Mouse (Mus musculus) forebrain, embryonic 16.5 days (tissue): ENCODE results near the gene Hnrnpa3. TPM values are rescaled to one million over a fixed set of nuclear protein-coding genes. Genes with fewer than 3 reads are reported as not detected.

ENCODE experiments used
- ATAC-seq: fragments of 200-750 bp; cut with Nextera tagmentation; 2 replicates; pipeline ENCODE4 v1.8.0; 2017; ENCODE audit warnings: mild to moderate bottlenecking, moderate library complexity
- H3K27ac ChIP-seq: fragments of 300-500 bp; sonication (generic); 2 replicates; pipeline ENCODE4 v1.5.1; 2014; ENCODE audit warnings: low read length, control low read depth
- H3K27me3 ChIP-seq: fragments of 300-500 bp; sonication (generic); replicated peaks from 2 replicates; pipeline ENCODE4 v1.6.1; 2014; ENCODE audit warnings: low read length; ENCODE audit not compliant: control insufficient read depth, insufficient read depth
- H3K36me3 ChIP-seq: fragments of 300-500 bp; sonication (generic); 2 replicates; pipeline ENCODE4 v1.6.1; 2014; ENCODE audit not compliant: control insufficient read depth, insufficient read depth
- H3K4me1 ChIP-seq: fragments of 300-500 bp; sonication (generic); replicated peaks from 2 replicates; pipeline ENCODE4 v1.6.1; 2014; ENCODE audit warnings: low read length; ENCODE audit not compliant: control insufficient read depth, insufficient read depth
- H3K4me2 ChIP-seq: fragments of 300-500 bp; sonication (generic); 2 replicates; pipeline ENCODE4 v1.6.1; 2014; ENCODE audit warnings: mild to moderate bottlenecking, low read length, control low read depth
- H3K4me3 ChIP-seq: fragments of 300-500 bp; sonication (generic); replicated peaks from 2 replicates; pipeline ENCODE4 v1.5.1; 2014; ENCODE audit warnings: mild to moderate bottlenecking, low read length, control low read depth
- H3K9ac ChIP-seq: fragments of 300-500 bp; sonication (generic); replicated peaks from 2 replicates; pipeline ENCODE4 v1.6.1; 2014; ENCODE audit warnings: low read depth, low read length, control low read depth
- H3K9me3 ChIP-seq: fragments of 300-500 bp; sonication (generic); 2 replicates; pipeline ENCODE4 v1.6.1; 2016; ENCODE audit warnings: low read length; ENCODE audit not compliant: control insufficient read depth
- WGBS: fragments of 180-500 bp; shearing (Covaris S2); extraction: QIAGEN DNeasy Blood & Tissue Kit; methylation state at CpG from one replicate; pipeline ENCODE4 v1.1.7; 2014; 5-methylcytosine and 5-hydroxymethylcytosine counted together
- polyA plus RNA-seq: library from polyadenylated mRNA; unstranded; fragments of >200 nt; fragmentation: Nextera tagmentation; extraction: Ambion mirVana; gene quantifications from 2 replicates; pipeline ENCODE4 v1.2.1, GENCODE M21; 2015

Gene Hnrnpa3
- polyA plus RNA-seq, 1 experiment from 2014 or later, result 266 TPM

DNA sequence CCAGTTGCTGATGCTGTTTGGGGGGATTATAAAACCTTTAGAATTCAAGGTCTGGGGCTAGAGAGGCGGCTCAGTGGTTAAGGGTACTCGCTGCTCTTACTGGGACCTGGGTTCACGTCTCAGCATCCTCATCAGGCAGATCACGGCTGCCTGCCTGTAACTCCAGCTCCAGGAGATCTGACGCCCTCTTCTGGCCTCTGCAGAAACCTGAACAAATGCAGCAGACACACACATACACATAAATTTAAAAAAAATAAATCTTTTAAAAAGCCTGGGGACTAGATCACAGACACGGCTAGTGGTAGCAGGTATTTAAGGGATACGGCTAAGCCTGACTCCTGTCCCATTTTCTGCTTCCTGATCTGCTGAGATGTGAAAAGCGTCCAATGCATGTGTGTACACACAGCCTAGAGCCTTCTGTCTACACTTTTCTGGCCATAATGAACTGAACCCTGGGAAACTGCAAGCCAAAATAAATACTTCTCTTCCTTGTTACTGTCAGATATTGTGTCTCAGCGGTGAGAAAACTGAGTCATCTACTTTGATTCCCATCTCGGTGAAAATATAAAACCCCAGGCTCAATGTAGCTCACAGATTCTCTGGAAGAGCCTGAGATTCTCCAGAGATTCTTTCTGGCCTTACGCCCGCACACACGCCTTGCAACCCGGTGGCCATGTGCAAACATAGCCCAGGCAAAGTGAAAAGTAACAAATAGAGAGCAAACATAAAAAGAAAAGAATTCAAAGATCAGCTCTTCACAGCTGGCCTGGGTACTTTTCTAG is 37.0 kb upstream of the Hnrnpa3 start:
- Histone ChIP-seq H3K36me3 (no peaks in the 10 kb centered on the region), H3K4me1 (no peaks in the 10 kb centered on the region), H3K4me3 (no peak overlapping the region), H3K4me2 (no peak overlapping the region), H3K9ac (no peak overlapping the region), H3K9me3 (no peaks in the 10 kb centered on the region), H3K27me3 (no peaks in the 10 kb centered on the region), H3K27ac (no peak overlapping the region)
- ATAC-seq, result no peak
- 89% methylated on average over 14 of the region's 14 CpGs for WGBS

DNA sequence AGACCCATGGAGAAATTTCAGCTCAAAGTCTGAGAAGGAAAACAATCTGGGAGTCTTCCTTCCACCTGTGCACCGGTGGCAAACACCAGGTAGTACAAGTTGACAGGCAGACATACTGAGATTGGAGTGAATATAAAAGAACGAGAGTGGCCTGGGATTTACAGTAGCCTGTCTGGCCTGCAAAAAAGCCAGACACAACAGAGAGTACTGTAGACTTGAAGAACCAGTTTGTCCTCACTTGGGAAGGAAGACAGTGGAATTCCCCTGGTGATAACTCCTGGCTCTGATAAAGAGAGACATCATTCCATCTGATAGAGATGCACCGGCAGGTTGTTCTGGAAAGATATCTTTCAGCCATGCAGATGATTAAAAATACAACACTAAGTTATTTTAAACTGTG is 34.0 kb upstream of the Hnrnpa3 start:
- 89% methylated on average over 3 of the region's 3 CpGs for WGBS
- H3K4me3 ChIP-seq, result no peak overlapping the region

DNA sequence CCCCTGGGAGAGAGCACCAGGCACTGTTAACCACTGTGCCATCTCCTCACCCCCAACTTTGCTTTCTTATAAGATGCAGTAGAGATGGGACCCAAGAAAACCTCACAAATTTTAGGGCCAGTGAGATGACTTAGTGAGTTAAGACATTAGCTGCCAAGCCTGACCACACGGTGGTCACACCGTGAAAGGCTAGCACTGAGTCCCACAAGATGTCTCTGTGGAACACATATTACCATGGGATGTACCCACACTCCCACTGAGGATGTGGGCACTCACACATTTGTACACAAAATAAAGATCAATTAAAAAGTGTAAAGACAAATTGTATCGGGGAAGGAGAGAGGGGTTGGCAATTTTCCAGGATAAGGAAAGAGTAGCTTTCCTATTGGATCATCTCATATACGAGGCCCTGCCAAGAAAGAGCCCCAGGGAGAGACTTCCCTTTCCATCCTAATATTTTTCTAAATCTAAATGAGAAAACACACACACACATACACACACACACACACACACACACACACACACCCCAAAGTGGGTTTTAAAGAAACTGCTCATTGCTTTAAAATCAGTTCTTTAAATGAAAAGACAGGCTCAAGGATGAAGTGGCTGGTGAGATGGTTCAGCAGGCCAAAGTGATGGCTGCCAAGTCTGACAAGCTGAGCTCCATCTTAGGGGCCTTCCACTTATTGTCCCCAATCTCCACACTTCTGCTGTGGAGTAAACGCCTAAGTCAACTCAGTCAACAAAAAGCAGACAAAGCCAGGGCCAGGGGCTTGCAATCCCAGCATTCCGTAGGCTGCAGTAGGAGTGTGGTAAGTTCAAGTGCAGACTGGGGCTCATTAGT is 32.2 kb upstream of the Hnrnpa3 start:
- no peaks in the 10 kb centered on the region for H3K27me3 ChIP-seq
- WGBS, result 73% methylated on average over 6 of the region's 6 CpGs

More for the DNA sequence above, 34.0 kb upstream of the Hnrnpa3 start:
- ATAC-seq, result no peak
- Histone ChIP-seq H3K27ac (no peak overlapping the region), H3K36me3 (no peaks in the 10 kb centered on the region), H3K27me3 (no peaks in the 10 kb centered on the region), H3K9ac (no peak overlapping the region), H3K9me3 (no peaks in the 10 kb centered on the region), H3K4me1 (no peaks in the 10 kb centered on the region), H3K4me2 (no peak overlapping the region)

DNA sequence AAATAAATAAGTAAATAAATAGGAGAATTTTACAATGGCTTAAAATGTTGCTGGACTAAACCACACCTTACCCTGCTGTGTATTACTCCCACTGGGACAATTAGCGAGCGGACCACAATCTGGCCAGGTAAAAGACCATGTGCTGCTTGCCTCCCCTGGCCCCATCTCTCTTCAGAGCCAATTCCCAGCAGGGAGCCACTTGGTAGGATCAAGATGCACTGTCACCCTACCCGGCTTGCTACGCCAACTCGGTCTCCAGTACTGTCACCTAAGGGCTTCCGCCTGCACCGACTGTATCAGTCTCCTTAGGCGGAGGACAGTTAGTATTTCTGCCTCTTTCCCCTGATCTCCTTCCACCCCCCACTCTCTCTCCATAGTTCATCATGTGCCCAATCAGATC is 30.6 kb upstream of the Hnrnpa3 start:
- H3K27me3 ChIP-seq, result no peaks in the 10 kb centered on the region
- H3K27ac ChIP-seq, result no peak overlapping the region
- no peak overlapping the region for H3K4me2 ChIP-seq
- H3K4me3 ChIP-seq, result no peak overlapping the region
- H3K36me3 ChIP-seq, result no peaks in the 10 kb centered on the region
- no peaks in the 10 kb centered on the region for H3K4me1 ChIP-seq
- no peak overlapping the region for H3K9ac ChIP-seq
- H3K9me3 ChIP-seq, result no peaks in the 10 kb centered on the region
- 93% methylated on average over 8 of the region's 8 CpGs for WGBS
- no peak for ATAC-seq

More for the DNA sequence above, 32.2 kb upstream of the Hnrnpa3 start:
- Histone ChIP-seq H3K4me2 (no peak overlapping the region), H3K4me3 (no peak overlapping the region), H3K4me1 (no peaks in the 10 kb centered on the region), H3K9me3 (no peaks in the 10 kb centered on the region), H3K9ac (no peak overlapping the region), H3K36me3 (no peaks in the 10 kb centered on the region), H3K27ac (no peak overlapping the region)
- ATAC-seq, result no peak

DNA sequence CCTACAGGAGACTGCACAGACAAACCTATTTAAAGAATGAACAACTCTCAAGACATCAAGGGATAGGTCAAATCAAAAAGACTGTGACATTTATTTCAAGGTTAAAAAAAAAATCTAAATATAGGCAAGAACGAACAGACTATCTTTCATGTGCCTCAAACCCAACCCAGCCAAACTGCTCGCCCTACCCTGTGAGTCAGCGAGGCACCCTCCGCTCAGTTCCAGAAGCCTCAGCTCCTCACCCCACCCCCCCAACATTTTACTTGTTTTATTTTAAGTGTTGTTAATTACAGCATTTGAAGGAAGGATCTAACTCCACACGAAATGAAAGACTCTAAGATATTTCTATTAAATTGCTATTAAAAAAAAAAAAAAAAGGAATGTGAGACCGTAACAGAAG is 27.6 kb upstream of the Hnrnpa3 start:
- Histone ChIP-seq H3K27me3 (no peaks in the 10 kb centered on the region), H3K4me2 (no peak overlapping the region), H3K4me3 (no peak overlapping the region), H3K9ac (no peak overlapping the region), H3K4me1 (no peaks in the 10 kb centered on the region), H3K9me3 (no peaks in the 10 kb centered on the region), H3K36me3 (no peaks in the 10 kb centered on the region), H3K27ac (no peak overlapping the region)
- no peak for ATAC-seq
- 91% methylated on average over 6 of the region's 6 CpGs for WGBS

DNA sequence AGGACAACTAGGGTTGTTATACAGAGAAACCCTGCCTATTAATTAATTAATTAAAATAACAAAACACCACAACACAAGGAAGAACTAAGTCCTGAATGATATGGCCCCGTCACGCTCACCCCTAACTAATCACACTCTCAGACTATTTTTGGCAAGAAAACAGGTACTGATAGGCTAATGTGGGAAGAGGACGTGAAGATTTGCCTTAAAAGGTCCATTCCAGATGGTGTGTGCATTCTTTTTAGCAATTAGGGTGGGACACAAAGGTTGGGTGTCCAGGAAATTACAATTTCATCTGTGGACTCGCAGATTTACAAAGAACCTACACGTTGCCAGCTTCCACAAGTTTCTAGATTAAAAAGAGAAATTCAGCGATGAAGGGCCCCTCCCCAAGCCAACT is 27.0 kb upstream of the Hnrnpa3 start:
- 65% methylated on average over 6 of the region's 6 CpGs for WGBS
- Histone ChIP-seq H3K4me1 (no peaks in the 10 kb centered on the region), H3K27ac (no peak overlapping the region), H3K4me3 (no peak overlapping the region), H3K9ac (no peak overlapping the region), H3K9me3 (no peaks in the 10 kb centered on the region), H3K4me2 (no peak overlapping the region), H3K27me3 (no peaks in the 10 kb centered on the region), H3K36me3 (no peaks in the 10 kb centered on the region)
- no peak for ATAC-seq

DNA sequence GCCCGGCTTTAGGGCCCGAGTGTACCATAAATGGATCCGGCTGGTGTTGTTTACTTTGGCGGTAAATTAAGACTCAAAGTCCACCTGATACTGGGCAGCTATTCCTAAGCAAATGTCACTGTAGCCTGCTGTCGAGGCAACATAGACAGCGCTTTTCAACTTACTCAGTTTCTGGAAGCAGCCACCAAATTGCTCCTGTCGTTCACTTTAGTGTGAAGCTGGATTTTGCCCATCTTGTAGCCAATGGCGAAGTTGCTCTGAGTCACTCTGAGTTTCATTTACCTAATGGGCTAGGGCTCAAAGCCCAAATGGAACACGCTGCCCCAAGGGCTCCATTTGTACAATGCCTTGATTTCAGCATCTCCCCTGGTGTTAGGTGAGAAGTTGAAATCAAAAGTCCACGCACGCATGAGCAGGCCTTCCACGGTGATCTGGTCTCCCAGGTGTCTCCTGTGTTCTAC is 26.3 kb upstream of the Hnrnpa3 start:
- ATAC-seq, result no peak
- Histone ChIP-seq H3K9ac (no peak overlapping the region), H3K9me3 (no peaks in the 10 kb centered on the region), H3K4me1 (no peaks in the 10 kb centered on the region), H3K36me3 (no peaks in the 10 kb centered on the region), H3K27me3 (no peaks in the 10 kb centered on the region), H3K4me2 (no peak overlapping the region), H3K27ac (no peak overlapping the region), H3K4me3 (no peak overlapping the region)
- WGBS, result 93% methylated on average over 12 of the region's 12 CpGs

DNA sequence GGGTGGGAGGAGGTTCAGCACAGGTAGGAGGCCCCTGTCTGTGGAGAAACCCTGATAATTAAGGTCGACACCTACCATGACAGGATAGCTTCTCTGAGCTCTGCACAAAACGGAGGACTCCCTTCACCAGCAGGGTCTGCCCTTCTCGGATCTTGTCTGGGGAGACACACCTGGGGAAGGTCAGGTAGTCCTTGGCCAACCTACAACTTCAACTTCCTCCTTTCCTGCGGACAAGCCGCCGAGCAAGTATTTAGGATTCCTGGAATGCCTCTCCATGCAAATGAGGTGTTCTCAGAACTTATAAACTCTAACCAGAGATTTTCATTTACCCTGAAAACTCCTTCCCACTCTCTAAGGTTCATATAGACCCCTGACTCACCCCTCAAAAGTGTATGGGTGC is 25.7 kb upstream of the Hnrnpa3 start:
- Histone ChIP-seq H3K9me3 (no peaks in the 10 kb centered on the region), H3K4me3 (no peak overlapping the region), H3K4me2 (no peak overlapping the region), H3K27ac (no peak overlapping the region), H3K27me3 (no peaks in the 10 kb centered on the region), H3K36me3 (no peaks in the 10 kb centered on the region), H3K9ac (no peak overlapping the region), H3K4me1 (no peaks in the 10 kb centered on the region)
- no peak for ATAC-seq
- 84% methylated on average over 6 of the region's 6 CpGs for WGBS

DNA sequence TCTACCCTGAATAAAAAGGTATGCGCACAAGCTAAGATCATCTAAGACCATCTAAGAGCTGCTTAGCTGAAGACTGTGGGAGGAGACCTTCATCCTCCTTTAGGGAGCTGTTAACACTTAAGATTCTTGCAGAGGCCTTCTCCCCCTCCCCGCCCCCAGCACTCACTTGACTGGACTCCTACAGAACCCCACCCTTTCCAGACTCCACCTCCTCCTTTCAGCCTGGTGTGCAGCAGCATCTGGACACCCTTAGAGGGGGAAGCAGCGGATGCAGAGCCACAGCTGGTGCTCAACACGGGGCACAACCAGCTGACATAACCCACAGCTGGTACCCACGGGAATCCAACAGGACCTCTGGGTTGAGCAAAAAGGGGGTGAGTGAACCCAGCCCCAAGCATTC is 25.3 kb upstream of the Hnrnpa3 start:
- H3K9ac ChIP-seq, result no peak overlapping the region
- H3K4me1 ChIP-seq, result no peaks in the 10 kb centered on the region
- no peak overlapping the region for H3K4me3 ChIP-seq
- H3K36me3 ChIP-seq, result no peaks in the 10 kb centered on the region
- H3K4me2 ChIP-seq, result no peak overlapping the region
- no peak for ATAC-seq
- no peaks in the 10 kb centered on the region for H3K27me3 ChIP-seq
- WGBS, result 92% methylated on average over 5 of the region's 5 CpGs
- H3K27ac ChIP-seq, result no peak overlapping the region
- H3K9me3 ChIP-seq, result no peaks in the 10 kb centered on the region
